Mouse (Mus musculus) spleen, adult 12 weeks (tissue): ENCODE results near the gene Dnah11.

Source experiments
- DNase-seq: peaks from one replicate; pipeline ENCODE4 v3.0.0; 2022; ENCODE audit warnings: low spot score

Dnah11 gene

DNA sequence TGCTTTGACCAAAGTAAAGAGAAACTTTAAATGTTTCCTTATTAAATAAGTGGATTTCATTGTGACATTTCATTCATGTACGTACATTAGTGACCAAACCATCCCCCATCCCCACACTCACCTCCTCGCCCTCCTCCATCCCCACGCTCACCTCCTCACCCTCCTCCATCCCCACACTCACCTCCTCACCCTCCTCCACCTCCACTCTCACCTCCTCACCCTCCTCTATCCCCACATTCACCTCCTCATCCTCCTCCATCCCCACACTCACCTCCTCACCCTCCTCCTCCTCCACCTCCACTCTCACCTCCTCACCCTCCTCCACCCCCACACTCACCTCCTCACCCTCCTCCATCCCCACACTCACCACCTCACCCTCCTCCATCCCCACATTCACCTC is 337.6 kb downstream of the Dnah11 start:
- no peak for DNase-seq

GRCm38 (mm10) chr12:117860840-117861239 is 338.0 kb downstream of the Dnah11 start:
- DNase-seq = no peak

DNA sequence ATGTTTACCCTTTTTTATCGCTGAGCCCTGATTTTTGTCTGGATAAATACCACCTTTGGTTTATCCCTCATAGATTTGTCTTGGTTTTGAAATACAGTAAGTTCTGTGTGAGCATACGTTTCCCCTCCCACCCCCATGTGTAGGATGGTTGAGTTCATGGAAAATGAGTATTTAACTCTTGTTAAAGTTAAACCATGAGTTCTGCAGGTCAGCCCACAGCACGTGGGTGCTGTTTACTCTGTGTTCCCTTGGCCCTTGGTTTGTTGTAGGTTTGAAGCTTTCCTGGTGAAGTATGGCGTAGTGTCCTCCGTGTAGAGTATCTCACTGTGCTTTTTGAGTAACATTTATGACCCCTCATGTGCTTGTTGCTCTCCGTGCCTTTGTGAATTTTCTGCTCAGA is 341.0 kb downstream of the Dnah11 start:
- DNase-seq = no peak

DNA sequence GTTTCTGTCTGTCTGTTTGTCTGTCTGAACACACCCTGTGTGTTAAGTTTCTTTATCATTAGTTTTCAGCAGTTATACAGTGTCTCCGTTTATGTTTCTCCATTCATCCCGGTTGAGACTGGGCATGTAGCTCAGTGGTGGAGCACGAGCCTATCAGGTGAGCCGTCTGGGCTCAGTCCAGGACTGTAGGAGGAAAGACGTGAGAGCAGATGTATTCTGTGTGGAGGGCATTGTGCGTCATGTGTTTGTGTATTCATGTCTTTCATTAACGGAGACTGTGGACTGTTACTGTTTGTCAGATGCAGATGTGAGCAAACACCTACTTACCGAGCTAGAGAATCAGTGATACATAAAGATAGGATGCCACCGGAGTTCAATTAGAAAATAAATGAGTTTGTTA is 341.8 kb downstream of the Dnah11 start:
- no peak for DNase-seq

GRCm38 (mm10) chr12:117853316-117853715 is 345.5 kb downstream of the Dnah11 start:
- peak; percentile 8 for DNase-seq

DNA sequence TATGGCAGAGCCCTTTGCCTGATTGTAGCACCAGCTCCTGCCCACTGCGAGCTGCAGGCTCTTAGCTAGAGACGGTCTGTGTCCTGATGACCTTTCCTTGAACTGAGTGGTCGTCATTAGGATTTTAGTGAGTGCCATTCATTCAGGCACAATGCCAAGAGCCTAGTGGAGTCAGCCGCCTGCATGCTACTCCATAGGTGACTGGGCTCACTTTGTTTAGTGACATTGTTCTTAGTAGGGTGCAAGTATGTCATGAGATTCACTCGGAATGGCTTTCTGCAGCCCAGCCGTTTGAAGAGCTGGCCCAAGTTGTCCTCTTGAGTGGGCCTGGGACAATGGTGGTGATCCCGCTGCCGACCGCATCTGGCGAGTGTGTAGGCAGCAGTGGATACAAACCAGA is 348.4 kb downstream of the Dnah11 start:
- DNase-seq = no peak

- no peak for DNase-seq
Observed at GRCm38 (mm10) chr12:117848621-117849020, 350.2 kb downstream of the Dnah11 start.

- DNase-seq = no peak
Observed at GRCm38 (mm10) chr12:117844917-117845316, 353.9 kb downstream of the Dnah11 start.

DNA sequence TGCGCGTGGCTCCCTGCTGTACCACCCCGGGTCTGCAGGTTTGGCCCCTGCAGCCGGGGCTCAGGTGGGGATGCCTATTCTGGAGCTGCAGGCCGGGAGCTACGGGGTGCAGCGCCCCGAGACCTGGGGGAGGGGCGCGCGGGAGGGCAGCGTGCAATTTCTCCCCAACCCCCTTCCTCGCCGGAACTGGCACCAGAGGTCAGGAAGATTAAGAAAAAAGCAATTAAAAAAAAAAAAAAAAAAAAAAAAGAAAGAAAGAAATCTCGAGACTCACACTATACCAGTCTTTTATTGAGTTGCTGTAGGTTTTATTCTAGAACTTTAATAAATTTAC is 354.8 kb downstream of the Dnah11 start:
- DNase-seq = no peak

GRCm38 (mm10) chr12:117843302-117844074 is 355.4 kb downstream of the Dnah11 start:
- peak; percentile 49 for DNase-seq

- no peak for DNase-seq
Observed at GRCm38 (mm10) chr12:117842676-117843075, 356.2 kb downstream of the Dnah11 start.

DNA sequence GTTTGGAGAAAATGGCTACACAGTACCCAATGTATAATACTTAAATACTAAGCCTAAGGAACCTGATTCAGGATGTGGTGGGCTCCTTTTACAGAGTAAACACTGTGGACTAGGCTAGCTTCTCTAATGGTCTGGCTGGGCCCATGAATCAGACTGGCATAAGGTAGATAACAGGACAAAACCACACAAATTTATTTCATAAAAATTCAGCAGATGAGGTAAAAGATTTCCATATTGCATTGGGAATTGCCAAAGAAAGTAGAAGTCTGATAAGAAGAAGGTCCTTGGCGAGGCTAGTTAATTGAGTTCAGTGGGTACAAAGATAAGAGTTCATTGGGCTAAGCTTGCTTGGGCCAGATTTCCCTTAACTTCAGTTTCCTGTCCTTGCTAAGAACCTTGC is 358.1 kb downstream of the Dnah11 start:
- DNase-seq = no peak

DNA sequence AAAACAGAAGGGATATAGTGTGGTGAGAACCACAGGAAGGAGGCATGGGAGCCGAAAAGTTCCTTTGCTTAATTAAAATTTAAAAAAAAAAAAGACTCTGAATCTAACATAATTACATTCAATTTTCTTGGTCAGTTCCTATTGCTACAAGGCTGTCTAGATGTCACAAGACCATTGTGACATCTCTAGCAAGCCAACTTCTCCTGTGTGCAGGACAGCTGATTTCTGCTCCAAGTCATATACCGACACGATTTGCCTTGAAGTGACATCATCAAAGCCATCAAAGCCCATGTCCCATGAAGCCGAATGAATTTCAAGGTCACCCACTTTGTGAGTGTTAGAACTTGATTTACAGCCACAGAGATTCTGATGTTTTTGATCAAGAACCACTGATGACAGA is 361.5 kb downstream of the Dnah11 start:
- no peak for DNase-seq

GRCm38 (mm10) chr12:117835371-117835770 is 363.5 kb downstream of the Dnah11 start:
- DNase-seq = no peak

GRCm38 (mm10) chr12:117834652-117835051 is 364.2 kb downstream of the Dnah11 start:
- no peak for DNase-seq

GRCm38 (mm10) chr12:117832190-117832589 is 366.7 kb downstream of the Dnah11 start:
- no peak for DNase-seq

DNA sequence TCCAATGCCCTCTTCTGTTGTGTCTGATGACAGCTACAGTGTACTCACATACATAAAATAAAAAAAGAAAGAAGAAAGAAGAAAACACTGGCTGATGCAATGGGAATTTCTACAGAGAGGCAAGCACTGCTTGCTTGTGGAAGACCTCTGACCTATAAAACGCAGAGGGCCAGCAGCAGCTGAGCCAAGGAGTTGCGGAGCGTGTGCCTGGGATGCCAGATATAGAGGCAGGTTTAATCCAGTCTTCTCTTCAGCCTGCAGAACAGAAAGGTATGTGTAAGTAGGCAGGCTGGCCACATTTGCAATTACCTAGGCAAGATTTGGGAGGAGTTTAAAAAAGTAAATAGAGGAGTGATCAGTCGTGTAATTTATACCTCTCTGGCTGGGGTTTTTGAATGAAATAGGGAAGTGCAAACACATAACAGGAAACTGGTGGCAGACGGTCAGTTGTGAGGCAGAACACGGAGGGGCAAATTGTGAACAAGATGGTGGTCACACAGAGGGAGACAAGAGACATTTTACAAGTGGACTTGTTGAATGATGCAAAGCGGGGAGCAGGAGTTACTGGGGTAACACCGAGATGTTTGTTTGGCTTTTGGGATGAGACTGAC is 367.4 kb downstream of the Dnah11 start:
- no peak for DNase-seq

DNA sequence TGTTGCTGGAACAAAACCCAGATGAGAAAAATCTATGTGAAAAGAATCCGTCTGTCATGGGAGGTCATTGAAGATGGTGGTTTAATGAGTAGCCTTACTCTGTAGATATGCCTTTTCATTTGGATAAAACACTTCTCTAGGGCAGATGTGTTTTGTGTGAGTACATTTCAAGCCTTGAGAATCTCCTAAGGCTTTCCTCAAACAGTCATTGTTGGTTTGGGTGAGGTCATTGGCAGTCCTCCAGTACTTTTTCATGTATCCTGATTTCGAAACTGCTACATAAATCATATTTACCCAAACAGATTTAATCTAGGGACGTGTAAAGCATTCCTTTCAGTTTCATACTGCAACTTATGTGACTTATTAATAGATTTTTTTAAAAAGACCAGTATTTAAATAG is 370.5 kb downstream of the Dnah11 start:
- no peak for DNase-seq
